Mouse (Mus musculus): ENCODE measurements around the gene Upp1. TPM values are rescaled to one million over a fixed set of nuclear protein-coding genes. Genes with fewer than 3 reads are reported as not detected.
A peak's percentile ranks its signal among the peaks of the same experiment; 100 is the strongest.

Gene Upp1
- polyA plus RNA-seq, 1 experiment from 2014 or later, result 7.5 TPM

GRCm38 (mm10) chr11:9119231-9120020 lies 1.5 kb downstream of the Upp1 start:
- DNase-seq (ENCODE audit: low spot score, missing footprints) (peak; percentile 96), ATAC-seq (ENCODE audit: low FRiP score) (peak; percentile 56)
- Histone ChIP-seq H3K9ac (ENCODE audit: low read length) (peak overlapping the region; percentile 26), H3K27ac (ENCODE audit: low read depth, low read length) (no peak overlapping the region), H3K36me3 (ENCODE audit: control insufficient read depth, insufficient read depth, low read length) (no peaks in the 10 kb centered on the region), H3K4me2 (peak overlapping the region; percentile 74), H3K9me3 (ENCODE audit: control insufficient read depth, low read length) (no peaks in the 10 kb centered on the region), H3K4me3 (ENCODE audit: low read depth, low read length) (peak overlapping the region; percentile 32), H3K27me3 (ENCODE audit: control insufficient read depth, insufficient read depth, low read length) (peaks cover 21% of the 10 kb centered on the region), H3K4me1 (ENCODE audit: control insufficient read depth, insufficient read depth, low read length) (peaks cover 23% of the 10 kb centered on the region)
- 2% methylated on average over 22 of the region's 22 CpGs for WGBS

GRCm38 (mm10) chr11:9122315-9122714 lies 4.4 kb downstream of the Upp1 start:
- Histone ChIP-seq H3K9me3 (ENCODE audit: control insufficient read depth, low read length) (no peaks in the 10 kb centered on the region), H3K27me3 (ENCODE audit: control insufficient read depth, insufficient read depth, low read length) (peaks cover 11% of the 10 kb centered on the region; the same call in 1 of the 2 replicates), H3K36me3 (ENCODE audit: control insufficient read depth, insufficient read depth, low read length) (no peaks in the 10 kb centered on the region), H3K27ac (ENCODE audit: low read depth, low read length) (no peak overlapping the region), H3K9ac (ENCODE audit: low read length) (no peak overlapping the region), H3K4me2 (no peak overlapping the region), H3K4me3 (ENCODE audit: low read depth, low read length) (no peak overlapping the region), H3K4me1 (ENCODE audit: control insufficient read depth, insufficient read depth, low read length) (peaks cover 20% of the 10 kb centered on the region)
- ATAC-seq (ENCODE audit: low FRiP score) (no peak), DNase-seq (ENCODE audit: low spot score, missing footprints) (no peak)
- WGBS, result 80% methylated on average over 4 of the region's 4 CpGs

GRCm38 (mm10) chr11:9126373-9127107 lies 8.6 kb downstream of the Upp1 start:
- H3K36me3 ChIP-seq (ENCODE audit: control insufficient read depth, insufficient read depth, low read length), result no peaks in the 10 kb centered on the region
- H3K4me1 ChIP-seq (ENCODE audit: control insufficient read depth, insufficient read depth, low read length), result no peaks in the 10 kb centered on the region
- H3K4me2 ChIP-seq, result no peak overlapping the region
- DNase-seq (ENCODE audit: low spot score, missing footprints), result no peak
- WGBS, result 73% methylated on average over 5 of the region's 5 CpGs
- no peak overlapping the region for H3K9ac ChIP-seq (ENCODE audit: low read length)
- no peaks in the 10 kb centered on the region for H3K27me3 ChIP-seq (ENCODE audit: control insufficient read depth, insufficient read depth, low read length)
- no peak for ATAC-seq (ENCODE audit: low FRiP score)
- H3K4me3 ChIP-seq (ENCODE audit: low read depth, low read length), result no peak overlapping the region
- H3K9me3 ChIP-seq (ENCODE audit: control insufficient read depth, low read length), result no peaks in the 10 kb centered on the region
- H3K27ac ChIP-seq (ENCODE audit: low read depth, low read length), result no peak overlapping the region

- DNase-seq (ENCODE audit: low spot score, missing footprints), result no peak
- no peak for ATAC-seq (ENCODE audit: low FRiP score)
- WGBS, result 72% methylated on average over 2 of the region's 2 CpGs
Observed at GRCm38 (mm10) chr11:9128110-9128509, 10.2 kb downstream of the Upp1 start.

GRCm38 (mm10) chr11:9129528-9129927 lies 11.6 kb downstream of the Upp1 start:
- H3K27me3 ChIP-seq (ENCODE audit: control insufficient read depth, insufficient read depth, low read length), result no peaks in the 10 kb centered on the region
- no peak overlapping the region for H3K4me2 ChIP-seq
- no peak for ATAC-seq (ENCODE audit: low FRiP score)
- H3K9ac ChIP-seq (ENCODE audit: low read length), result no peak overlapping the region
- 92% methylated on average over 8 of the region's 8 CpGs for WGBS
- no peak overlapping the region for H3K27ac ChIP-seq (ENCODE audit: low read depth, low read length)
- no peaks in the 10 kb centered on the region for H3K9me3 ChIP-seq (ENCODE audit: control insufficient read depth, low read length)
- no peak for DNase-seq (ENCODE audit: low spot score, missing footprints)
- no peak overlapping the region for H3K4me3 ChIP-seq (ENCODE audit: low read depth, low read length)
- no peaks in the 10 kb centered on the region for H3K36me3 ChIP-seq (ENCODE audit: control insufficient read depth, insufficient read depth, low read length)
- no peaks in the 10 kb centered on the region for H3K4me1 ChIP-seq (ENCODE audit: control insufficient read depth, insufficient read depth, low read length)

More at GRCm38 (mm10) chr11:9128110-9128509, 10.2 kb downstream of the Upp1 start:
- no peak overlapping the region for H3K4me2 ChIP-seq
- no peak overlapping the region for H3K4me3 ChIP-seq (ENCODE audit: low read depth, low read length)
- H3K36me3 ChIP-seq (ENCODE audit: control insufficient read depth, insufficient read depth, low read length), result no peaks in the 10 kb centered on the region
- H3K4me1 ChIP-seq (ENCODE audit: control insufficient read depth, insufficient read depth, low read length), result no peaks in the 10 kb centered on the region
- H3K27ac ChIP-seq (ENCODE audit: low read depth, low read length), result no peak overlapping the region
- no peak overlapping the region for H3K9ac ChIP-seq (ENCODE audit: low read length)
- H3K9me3 ChIP-seq (ENCODE audit: control insufficient read depth, low read length), result no peaks in the 10 kb centered on the region
- no peaks in the 10 kb centered on the region for H3K27me3 ChIP-seq (ENCODE audit: control insufficient read depth, insufficient read depth, low read length)

GRCm38 (mm10) chr11:9131688-9132087 lies 13.8 kb downstream of the Upp1 start:
- H3K27me3 ChIP-seq (ENCODE audit: control insufficient read depth, insufficient read depth, low read length), result no peaks in the 10 kb centered on the region
- ATAC-seq (ENCODE audit: low FRiP score), result no peak
- DNase-seq (ENCODE audit: low spot score, missing footprints), result no peak
- H3K4me3 ChIP-seq (ENCODE audit: low read depth, low read length), result no peak overlapping the region
- H3K9me3 ChIP-seq (ENCODE audit: control insufficient read depth, low read length), result no peaks in the 10 kb centered on the region
- no peaks in the 10 kb centered on the region for H3K36me3 ChIP-seq (ENCODE audit: control insufficient read depth, insufficient read depth, low read length)
- no peak overlapping the region for H3K9ac ChIP-seq (ENCODE audit: low read length)
- H3K4me1 ChIP-seq (ENCODE audit: control insufficient read depth, insufficient read depth, low read length), result no peaks in the 10 kb centered on the region
- no peak overlapping the region for H3K27ac ChIP-seq (ENCODE audit: low read depth, low read length)
- WGBS, result 82% methylated on average over 7 of the region's 7 CpGs
- H3K4me2 ChIP-seq, result no peak overlapping the region

- peak; percentile 55 for ATAC-seq (ENCODE audit: low FRiP score)
- H3K9ac ChIP-seq (ENCODE audit: low read length), result no peak overlapping the region
- no peak overlapping the region for H3K27ac ChIP-seq (ENCODE audit: low read depth, low read length)
- no peak overlapping the region for H3K4me3 ChIP-seq (ENCODE audit: low read depth, low read length)
- H3K4me1 ChIP-seq (ENCODE audit: control insufficient read depth, insufficient read depth, low read length), result no peaks in the 10 kb centered on the region
- H3K36me3 ChIP-seq (ENCODE audit: control insufficient read depth, insufficient read depth, low read length), result no peaks in the 10 kb centered on the region
- DNase-seq (ENCODE audit: low spot score, missing footprints), result peak; percentile 81
- H3K4me2 ChIP-seq, result no peak overlapping the region
- 71% methylated on average over 11 of the region's 11 CpGs for WGBS
- no peaks in the 10 kb centered on the region for H3K9me3 ChIP-seq (ENCODE audit: control insufficient read depth, low read length)
- no peaks in the 10 kb centered on the region for H3K27me3 ChIP-seq (ENCODE audit: control insufficient read depth, insufficient read depth, low read length)
Observed at GRCm38 (mm10) chr11:9135589-9136246, 17.8 kb downstream of the Upp1 start.

GRCm38 (mm10) chr11:9136471-9136870 lies 18.6 kb downstream of the Upp1 start:
- no peaks in the 10 kb centered on the region for H3K36me3 ChIP-seq (ENCODE audit: control insufficient read depth, insufficient read depth, low read length)
- WGBS, result 19% methylated on average over 5 of the region's 5 CpGs
- no peaks in the 10 kb centered on the region for H3K9me3 ChIP-seq (ENCODE audit: control insufficient read depth, low read length)
- DNase-seq (ENCODE audit: low spot score, missing footprints) (peak; percentile 99), ATAC-seq (ENCODE audit: low FRiP score) (peak; percentile 83)
- no peak overlapping the region for H3K9ac ChIP-seq (ENCODE audit: low read length)
- no peaks in the 10 kb centered on the region for H3K4me1 ChIP-seq (ENCODE audit: control insufficient read depth, insufficient read depth, low read length)
- H3K27ac ChIP-seq (ENCODE audit: low read depth, low read length), result no peak overlapping the region
- H3K27me3 ChIP-seq (ENCODE audit: control insufficient read depth, insufficient read depth, low read length), result no peaks in the 10 kb centered on the region
- H3K4me3 ChIP-seq (ENCODE audit: low read depth, low read length), result no peak overlapping the region
- H3K4me2 ChIP-seq, result no peak overlapping the region

GRCm38 (mm10) chr11:9145113-9145512 lies 27.2 kb downstream of the Upp1 start:
- no peak overlapping the region for H3K9ac ChIP-seq (ENCODE audit: low read length)
- H3K27me3 ChIP-seq (ENCODE audit: control insufficient read depth, insufficient read depth, low read length), result no peaks in the 10 kb centered on the region
- H3K4me1 ChIP-seq (ENCODE audit: control insufficient read depth, insufficient read depth, low read length), result no peaks in the 10 kb centered on the region
- ATAC-seq (ENCODE audit: low FRiP score) (no peak), DNase-seq (ENCODE audit: low spot score, missing footprints) (no peak)
- H3K36me3 ChIP-seq (ENCODE audit: control insufficient read depth, insufficient read depth, low read length), result no peaks in the 10 kb centered on the region
- no peak overlapping the region for H3K4me3 ChIP-seq (ENCODE audit: low read depth, low read length)
- no peak overlapping the region for H3K4me2 ChIP-seq
- H3K9me3 ChIP-seq (ENCODE audit: control insufficient read depth, low read length), result no peaks in the 10 kb centered on the region
- 100% methylated on average over 2 of the region's 2 CpGs for WGBS
- no peak overlapping the region for H3K27ac ChIP-seq (ENCODE audit: low read depth, low read length)
